Mouse (Mus musculus) hindbrain, embryonic 14.5 days (tissue): ENCODE measurements around the gene Trp53. TPM values are rescaled to one million over a fixed set of nuclear protein-coding genes. Genes with fewer than 3 reads are reported as not detected.

Experiments
- ATAC-seq: fragments of 200-750 bp; cut with Nextera tagmentation; 2 replicates; pipeline ENCODE4 v1.8.0; 2017; ENCODE audit warnings: moderate number of reproducible peaks, mild to moderate bottlenecking, moderate TSS enrichment, moderate library complexity; ENCODE audit not compliant: low FRiP score
- DNase-seq: peaks from one replicate; pipeline ENCODE4 v3.0.0-alpha.2; 2015; ENCODE audit warnings: low spot score
- H3K27ac ChIP-seq: fragments of 300-500 bp; sonication (generic); 2 replicates; pipeline ENCODE4 v1.5.1; 2014; ENCODE audit warnings: mild to moderate bottlenecking, moderate library complexity
- H3K27me3 ChIP-seq: fragments of 300-500 bp; sonication (generic); 2 replicates; pipeline ENCODE4 v1.6.1; 2014; ENCODE audit warnings: mild to moderate bottlenecking, low read length, mixed read lengths; ENCODE audit not compliant: control insufficient read depth, insufficient read depth
- H3K36me3 ChIP-seq: fragments of 300-500 bp; sonication (generic); replicated peaks from 2 replicates; pipeline ENCODE4 v1.6.1; 2014; ENCODE audit not compliant: control insufficient read depth, insufficient read depth
- H3K4me1 ChIP-seq: fragments of 300-500 bp; sonication (generic); replicated peaks from 2 replicates; pipeline ENCODE4 v1.6.1; 2014; ENCODE audit warnings: antibody characterized with exemption, low read length, mixed read lengths; ENCODE audit not compliant: control insufficient read depth, insufficient read depth
- H3K4me2 ChIP-seq: fragments of 300-500 bp; sonication (generic); replicated peaks from 2 replicates; pipeline ENCODE4 v1.6.1; 2014; ENCODE audit warnings: mild to moderate bottlenecking, moderate library complexity
- H3K4me3 ChIP-seq: fragments of 300-500 bp; sonication (generic); replicated peaks from 2 replicates; pipeline ENCODE4 v1.5.1; 2014; ENCODE audit warnings: mild to moderate bottlenecking, low read length
- H3K9ac ChIP-seq: fragments of 300-500 bp; sonication (generic); 2 replicates; pipeline ENCODE4 v1.6.1; 2014
- H3K9me3 ChIP-seq: fragments of 300-500 bp; sonication (generic); 2 replicates; pipeline ENCODE4 v1.6.1; 2016; ENCODE audit warnings: low read length; ENCODE audit not compliant: control insufficient read depth
- WGBS: fragments of 180-500 bp; shearing (Covaris S2); extraction: QIAGEN DNeasy Blood & Tissue Kit; methylation state at CpG from one replicate; pipeline ENCODE4 v1.1.7; 2014; 5-methylcytosine and 5-hydroxymethylcytosine counted together
- polyA plus RNA-seq: library from polyadenylated mRNA; unstranded; fragments of >200 nt; fragmentation: Nextera tagmentation; extraction: Ambion mirVana; gene quantifications from 2 replicates; pipeline ENCODE4 v1.2.1, GENCODE M21; 2014

Trp53 gene
- polyA plus RNA-seq, 1 experiment from 2014 or later: 55.7 TPM

- Histone ChIP-seq H3K9ac (no peak overlapping the region), H3K36me3 (peaks cover 18% of the 10 kb centered on the region; the same call in 1 of the 2 replicates), H3K4me3 (peak overlapping the region; percentile 75; the same call in 1 of the 2 replicates), H3K27me3 (no peaks in the 10 kb centered on the region), H3K4me2 (peak overlapping the region; percentile 99), H3K9me3 (no peaks in the 10 kb centered on the region), H3K4me1 (peaks cover 15% of the 10 kb centered on the region), H3K27ac (no peak overlapping the region)
- DNase-seq (no peak), ATAC-seq (no peak)
- WGBS: 88% methylated on average over 8 of the region's 8 CpGs
These were observed 23.4 kb downstream of the Trp53 start for GRCm38 (mm10) chr11:69603516-69603915.

GRCm38 (mm10) chr11:69604347-69604746 lies 24.2 kb downstream of the Trp53 start:
- Histone ChIP-seq H3K4me2 (peak overlapping the region; percentile 99), H3K27ac (peak overlapping the region; percentile 83; the same call in 1 of the 2 replicates), H3K27me3 (no peaks in the 10 kb centered on the region), H3K36me3 (peaks cover 18% of the 10 kb centered on the region; the same call in 1 of the 2 replicates), H3K9ac (peak overlapping the region; percentile 90), H3K4me3 (peak overlapping the region; percentile 75), H3K4me1 (peaks cover 15% of the 10 kb centered on the region), H3K9me3 (no peaks in the 10 kb centered on the region)
- DNase-seq (no peak), ATAC-seq (no peak)
- 53% methylated on average over 3 of the region's 3 CpGs for WGBS

GRCm38 (mm10) chr11:69604795-69605664 lies 24.9 kb downstream of the Trp53 start:
- H3K4me3 ChIP-seq: peak overlapping the region; percentile 75
- DNase-seq (peak; percentile 56), ATAC-seq (peak; percentile 58)
- peaks cover 18% of the 10 kb centered on the region; the same call in 1 of the 2 replicates for H3K36me3 ChIP-seq
- no peaks in the 10 kb centered on the region for H3K27me3 ChIP-seq
- H3K9me3 ChIP-seq: no peaks in the 10 kb centered on the region
- peak overlapping the region; percentile 99 for H3K4me2 ChIP-seq
- H3K27ac ChIP-seq: peak overlapping the region; percentile 83
- peaks cover 15% of the 10 kb centered on the region for H3K4me1 ChIP-seq
- H3K9ac ChIP-seq: peak overlapping the region; percentile 90
- WGBS: under 1% methylated on average over 60 of the region's 73 CpGs

- peak; percentile 87 for ATAC-seq
- 4% methylated on average over 32 of the region's 32 CpGs for WGBS
These were observed 25.7 kb downstream of the Trp53 start, which contains the start of gene Atp1b2 for GRCm38 (mm10) chr11:69605726-69606490. Gene Atp1b2 (minus strand): TSS chr11:69605942.

GRCm38 (mm10) chr11:69606491-69606795 lies 26.3 kb downstream of the Trp53 start:
- 61% methylated on average over 2 of the region's 2 CpGs for WGBS
- peak overlapping the region; percentile 90; the same call in 1 of the 2 replicates for H3K9ac ChIP-seq

More at GRCm38 (mm10) chr11:69605726-69606490, 25.7 kb downstream of the Trp53 start, which contains the start of gene Atp1b2:
- H3K27me3 ChIP-seq: no peaks in the 10 kb centered on the region
- DNase-seq: peak; percentile 83
- peak within 1 kb of the TSS; percentile 75 for H3K4me3 ChIP-seq
- H3K27ac ChIP-seq: peak within 1 kb of the TSS; percentile 83
- H3K36me3 ChIP-seq: peaks cover 18% of the 10 kb centered on the region; the same call in 1 of the 2 replicates
- H3K9ac ChIP-seq: peak within 1 kb of the TSS; percentile 90
- H3K4me2 ChIP-seq: peak within 1 kb of the TSS; percentile 99
- H3K4me1 ChIP-seq: peaks cover 10% of the 10 kb centered on the region
- no peaks in the 10 kb centered on the region for H3K9me3 ChIP-seq

GRCm38 (mm10) chr11:69606832-69607231 lies 26.7 kb downstream of the Trp53 start:
- ATAC-seq (no peak), DNase-seq (no peak)
- no peak overlapping the region for H3K4me3 ChIP-seq
- no peak overlapping the region for H3K9ac ChIP-seq
- WGBS: 87% methylated on average over 2 of the region's 2 CpGs
- H3K4me2 ChIP-seq: no peak overlapping the region
- H3K27me3 ChIP-seq: no peaks in the 10 kb centered on the region
- 0 out of 2 replicates have a peak, but pooled peaks cover 9% of the 10 kb centered on the region for H3K36me3 ChIP-seq
- H3K4me1 ChIP-seq: peaks cover 10% of the 10 kb centered on the region
- no peak overlapping the region for H3K27ac ChIP-seq
- no peaks in the 10 kb centered on the region for H3K9me3 ChIP-seq

More at GRCm38 (mm10) chr11:69606491-69606795, 26.3 kb downstream of the Trp53 start:
- H3K4me3 ChIP-seq: peak overlapping the region; percentile 75
- H3K9me3 ChIP-seq: no peaks in the 10 kb centered on the region
- peaks cover 13% of the 10 kb centered on the region; the same call in 1 of the 2 replicates for H3K36me3 ChIP-seq
- H3K27me3 ChIP-seq: no peaks in the 10 kb centered on the region
- DNase-seq: no peak
- ATAC-seq: no peak
- H3K4me1 ChIP-seq: peaks cover 10% of the 10 kb centered on the region
- no peak overlapping the region; the same call in 1 of the 2 replicates for H3K27ac ChIP-seq
- peak overlapping the region; percentile 99 for H3K4me2 ChIP-seq

- Histone ChIP-seq H3K27me3 (no peaks in the 10 kb centered on the region), H3K4me2 (no peak overlapping the region), H3K9ac (no peak overlapping the region), H3K4me3 (no peak overlapping the region), H3K4me1 (peaks cover 10% of the 10 kb centered on the region), H3K36me3 (no peaks in the 10 kb centered on the region), H3K27ac (no peak overlapping the region), H3K9me3 (no peaks in the 10 kb centered on the region)
- WGBS: 89% methylated on average over 3 of the region's 3 CpGs
- ATAC-seq: no peak
- DNase-seq: no peak
These were observed 28.4 kb downstream of the Trp53 start for GRCm38 (mm10) chr11:69608525-69608924.

GRCm38 (mm10) chr11:69609416-69609815 lies 29.3 kb downstream of the Trp53 start:
- H3K27me3 ChIP-seq: no peaks in the 10 kb centered on the region
- H3K9ac ChIP-seq: no peak overlapping the region
- no peak overlapping the region for H3K27ac ChIP-seq
- no peaks in the 10 kb centered on the region for H3K36me3 ChIP-seq
- WGBS: 60% methylated on average over 7 of the region's 7 CpGs
- ATAC-seq (no peak), DNase-seq (no peak)
- no peak overlapping the region for H3K4me2 ChIP-seq
- H3K4me3 ChIP-seq: no peak overlapping the region
- peaks cover 3% of the 10 kb centered on the region for H3K4me1 ChIP-seq
- H3K9me3 ChIP-seq: no peaks in the 10 kb centered on the region

GRCm38 (mm10) chr11:69610899-69611298 lies 30.7 kb downstream of the Trp53 start:
- Histone ChIP-seq H3K9ac (no peak overlapping the region), H3K36me3 (no peaks in the 10 kb centered on the region), H3K27ac (no peak overlapping the region), H3K4me3 (no peak overlapping the region), H3K9me3 (no peaks in the 10 kb centered on the region), H3K4me2 (no peak overlapping the region), H3K27me3 (no peaks in the 10 kb centered on the region), H3K4me1 (no peaks in the 10 kb centered on the region)
- WGBS: 63% methylated on average over 4 of the region's 4 CpGs
- no peak for ATAC-seq
- no peak for DNase-seq
